Mouse (Mus musculus) heart, adult 2 months (tissue): ENCODE results near the gene Ppil2.

ENCODE experiments used
- CTCF ChIP-seq: fragments of 200-600 bp; IDR thresholded peaks from 2 replicates; pipeline ENCODE4 v1.8.1; 2022; ENCODE audit warnings: antibody characterized with exemption, mild to moderate bottlenecking, moderate library complexity
- POLR2A ChIP-seq: fragments of 200-500 bp; IDR thresholded peaks from 2 replicates; pipeline ENCODE4 v1.6.1; 2011; ENCODE audit warnings: mild to moderate bottlenecking, low read depth, low read length, control low read depth; ENCODE audit not compliant: insufficient read depth

DNA sequence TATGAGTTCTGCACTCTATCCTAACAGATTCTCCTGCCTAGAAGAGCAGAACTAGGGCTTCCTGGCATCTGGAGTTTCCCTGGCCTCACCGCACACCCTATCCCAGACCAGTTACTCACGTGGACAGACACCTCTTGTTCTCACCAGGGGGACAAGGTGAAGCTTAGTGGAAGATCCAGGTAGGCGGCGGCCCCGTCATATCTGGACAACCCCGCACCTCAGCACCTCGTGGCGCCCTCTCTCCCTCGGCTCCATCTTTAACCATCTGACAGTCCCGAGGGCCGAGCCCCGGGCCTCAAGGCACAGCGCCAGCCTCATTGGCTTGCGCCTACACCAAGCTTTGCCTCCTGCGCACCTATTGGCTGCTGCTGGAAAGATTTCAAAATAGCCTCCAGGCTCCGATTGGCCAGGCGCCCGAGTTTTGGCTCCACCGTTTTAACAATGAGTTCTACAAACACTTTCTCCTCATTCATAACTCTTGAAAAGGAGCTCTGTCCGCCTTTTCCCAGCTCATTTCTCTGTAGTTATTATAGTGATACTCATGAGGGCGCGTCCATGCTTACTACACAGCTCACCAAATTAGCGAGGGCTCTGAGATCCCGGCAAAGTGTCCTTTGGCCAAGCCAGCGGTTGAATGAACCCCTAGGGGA, 13.9 kb upstream of the Ppil2 start, which contains the start of gene 2610318N02Rik:
- TF ChIP-seq POLR2A = no peak
- no peak for TF ChIP-seq CTCF
